Mouse (Mus musculus) kidney, adult 8-10 months (tissue): ENCODE results near the gene Gas1.

ENCODE experiments used
- DNase-seq, 2 experiments: peaks; one replicate each; pipeline ENCODE4 v3.0.0; 2022

The Gas1 gene

GRCm38 (mm10) chr13:60172366-60173017, 4.7 kb downstream of the Gas1 start:
- DNase-seq, result peak in 1 of 2 experiments; percentile 13

- no peak for DNase-seq
Observed at GRCm38 (mm10) chr13:60171781-60172180, 5.4 kb downstream of the Gas1 start.

DNA sequence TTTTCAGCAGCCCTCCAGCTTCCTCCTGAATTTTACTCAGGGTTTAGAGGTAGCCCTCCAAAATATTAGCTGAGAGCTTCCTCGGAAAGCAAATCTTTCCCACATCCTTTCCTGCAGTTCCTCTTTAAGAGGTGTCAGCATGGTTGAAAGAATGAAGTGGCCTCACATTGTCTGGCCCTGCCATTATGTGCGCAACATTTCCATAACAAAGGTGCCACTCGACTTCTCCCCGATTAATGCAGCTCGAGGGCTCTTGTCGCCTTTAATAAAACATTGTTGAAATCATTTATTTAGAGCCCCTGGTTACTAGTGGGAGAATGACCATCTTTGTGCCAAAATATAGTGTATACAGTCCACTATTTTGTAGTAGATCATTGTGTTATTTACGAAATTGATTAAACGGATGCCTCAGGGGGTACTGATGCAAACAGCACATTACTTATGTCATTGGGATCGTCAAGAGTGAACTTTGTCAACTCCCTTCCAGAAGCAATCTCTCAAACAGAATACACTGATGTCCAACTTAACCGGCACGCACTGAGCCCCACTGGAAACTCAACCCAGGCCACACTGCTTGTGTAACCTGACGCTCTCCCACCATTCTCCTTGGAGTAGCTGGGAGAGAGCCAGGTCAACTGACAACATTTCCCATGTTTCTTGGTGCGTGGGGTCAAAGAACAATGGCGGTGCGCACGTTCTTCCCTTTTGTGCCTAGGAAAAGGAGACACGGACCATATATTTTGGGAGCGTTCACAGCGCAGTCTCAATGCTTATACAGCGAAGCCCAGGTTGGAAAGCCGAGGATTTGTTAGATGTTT, 6.1 kb downstream of the Gas1 start:
- DNase-seq, result no peak

DNA sequence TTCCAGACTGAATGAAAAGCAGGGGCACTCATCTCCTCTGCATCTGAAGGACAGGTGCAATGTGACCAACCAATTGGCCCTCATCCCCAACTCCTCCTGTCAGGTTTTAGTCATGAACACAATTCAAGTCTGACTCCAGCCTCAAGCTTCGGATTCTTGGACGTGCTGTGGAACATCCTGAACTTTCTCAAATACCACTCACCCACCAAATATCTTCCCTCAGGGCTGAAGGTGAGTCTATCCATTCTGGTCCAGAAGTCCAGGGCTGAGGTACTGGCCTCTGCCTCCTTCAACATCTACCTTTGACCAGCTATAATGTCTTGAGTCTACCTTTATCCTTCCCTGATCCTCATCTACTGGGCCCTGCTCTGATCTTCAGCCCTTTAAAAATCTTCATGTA, 8.1 kb downstream of the Gas1 start:
- DNase-seq, result no peak

DNA sequence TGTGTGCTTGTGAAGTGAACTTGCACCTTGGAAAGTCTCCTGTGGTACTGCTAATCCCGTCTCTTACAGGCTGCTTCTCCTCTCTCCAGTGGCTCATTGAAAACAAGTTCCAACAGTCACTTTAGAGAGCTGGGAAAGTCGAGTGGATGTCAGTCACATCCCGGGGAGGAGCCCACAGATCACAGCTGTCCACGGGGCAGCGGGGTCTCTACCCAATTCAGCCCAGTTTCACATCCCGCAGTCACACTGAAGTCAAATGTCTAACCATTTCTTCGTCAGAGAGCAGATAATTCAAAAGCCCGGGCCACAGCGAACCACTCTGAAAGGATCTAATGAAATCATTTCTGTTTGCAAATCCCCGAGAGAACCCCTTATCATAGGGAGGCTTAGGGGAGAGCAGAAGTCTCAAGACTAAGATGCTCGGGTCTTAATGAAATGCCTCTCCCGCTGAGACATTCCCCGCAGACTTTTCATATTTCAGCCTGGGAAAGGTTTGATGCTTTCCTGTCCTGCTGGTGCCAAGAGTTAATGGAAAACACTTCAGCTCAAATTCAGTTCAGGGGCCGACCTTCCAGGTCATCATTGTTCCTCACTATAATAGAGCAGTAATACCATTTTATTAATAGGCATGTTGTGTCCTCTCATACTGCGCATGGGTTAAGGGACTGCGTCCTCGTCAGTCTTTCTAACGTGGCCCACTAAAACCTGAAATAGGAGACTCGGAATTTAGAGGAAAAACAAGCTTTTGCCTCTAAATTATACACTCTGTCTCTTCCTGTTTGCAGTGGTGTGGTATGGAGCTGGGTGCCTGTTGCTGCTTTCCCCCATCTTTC, 20.7 kb downstream of the Gas1 start:
- no peak for DNase-seq

DNA sequence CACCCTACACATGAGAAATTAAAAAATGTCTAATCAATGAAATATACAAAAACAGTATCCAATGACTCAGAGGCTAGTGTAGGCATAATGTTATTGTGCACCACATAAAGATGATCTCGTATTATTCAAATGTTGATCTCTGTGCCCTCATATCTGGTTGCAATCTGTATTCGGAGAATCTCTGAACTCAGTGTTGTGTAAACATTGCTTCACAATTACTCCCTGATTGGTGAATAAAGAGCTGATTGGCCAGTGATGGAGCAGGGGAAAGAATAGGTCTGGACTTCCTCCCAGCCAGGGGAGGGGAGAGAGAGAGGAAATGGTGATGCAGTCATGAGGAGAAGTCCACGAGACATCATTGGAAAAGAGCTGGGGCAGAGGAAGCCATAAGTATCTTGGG, 23.0 kb downstream of the Gas1 start:
- DNase-seq, result no peak

GRCm38 (mm10) chr13:60148235-60148634, 28.9 kb downstream of the Gas1 start:
- no peak for DNase-seq

GRCm38 (mm10) chr13:60147857-60148181, 29.3 kb downstream of the Gas1 start:
- no peak for DNase-seq

DNA sequence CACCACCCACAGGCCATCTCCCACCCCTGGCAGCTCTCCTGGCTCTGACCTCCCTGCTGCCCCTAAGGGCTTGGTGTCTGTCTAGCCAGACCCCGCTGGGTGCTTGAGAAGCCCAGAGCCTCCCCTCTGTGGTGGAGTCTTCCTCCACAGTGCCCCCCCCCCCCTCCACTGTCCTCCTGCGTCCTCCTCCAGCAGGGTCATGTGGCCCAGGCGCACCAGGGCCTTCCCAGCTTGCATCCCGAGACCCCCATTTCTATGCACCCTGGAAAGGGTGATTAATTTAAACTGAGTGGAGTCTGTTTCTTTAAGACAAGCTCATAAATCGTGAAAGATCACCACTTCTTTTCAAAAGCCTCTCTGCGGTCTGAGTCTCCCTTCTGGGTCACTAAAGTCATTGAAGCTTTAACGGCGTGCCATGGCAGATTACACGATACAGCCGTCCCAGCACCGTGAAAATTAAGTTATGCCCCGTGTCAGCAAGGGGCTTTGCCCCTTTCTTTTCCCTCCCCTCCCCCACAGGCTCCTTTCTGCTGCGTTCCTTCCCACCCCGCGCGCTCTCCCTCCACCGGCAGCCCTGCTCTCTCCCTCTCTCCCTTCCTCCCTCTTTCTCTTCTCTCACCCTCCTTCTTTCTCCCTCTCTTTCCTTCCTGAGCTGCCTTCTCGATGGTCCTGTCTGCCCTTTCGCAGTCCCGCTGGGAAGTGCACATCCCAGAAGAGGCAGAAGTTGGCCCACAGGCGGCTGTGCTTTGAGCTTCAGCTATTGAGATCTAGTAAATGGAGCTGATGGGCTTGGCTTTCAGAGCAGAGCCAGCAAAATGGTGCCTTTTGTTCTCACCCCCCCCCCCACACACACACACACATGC, 29.9 kb downstream of the Gas1 start:
- DNase-seq, result no peak

DNA sequence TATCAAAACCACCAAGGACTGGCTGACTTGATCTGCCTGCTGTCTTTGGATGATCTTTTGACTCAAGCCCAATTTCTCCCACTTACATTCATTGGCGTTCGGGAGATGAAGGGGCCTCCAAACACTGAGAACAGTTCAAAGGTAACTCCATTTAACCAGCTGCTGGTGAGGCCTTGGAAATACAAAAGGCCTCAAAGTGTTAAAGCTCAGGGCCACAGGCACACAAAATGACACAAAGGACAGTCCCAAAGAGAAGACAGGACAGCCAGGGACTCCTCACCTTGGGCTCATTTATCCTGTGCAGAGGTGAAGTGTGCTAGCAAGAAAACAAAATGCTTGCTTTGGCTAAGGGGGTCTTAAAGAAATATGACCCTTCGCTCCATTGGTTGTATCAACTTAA, 30.9 kb downstream of the Gas1 start:
- DNase-seq, result no peak

- no peak for DNase-seq
Observed at GRCm38 (mm10) chr13:60136962-60137361, 40.2 kb downstream of the Gas1 start.

- DNase-seq, result no peak
Observed at GRCm38 (mm10) chr13:60134439-60134799, 42.7 kb downstream of the Gas1 start.

GRCm38 (mm10) chr13:60133716-60134438, 43.3 kb downstream of the Gas1 start:
- DNase-seq, result no peak

DNA sequence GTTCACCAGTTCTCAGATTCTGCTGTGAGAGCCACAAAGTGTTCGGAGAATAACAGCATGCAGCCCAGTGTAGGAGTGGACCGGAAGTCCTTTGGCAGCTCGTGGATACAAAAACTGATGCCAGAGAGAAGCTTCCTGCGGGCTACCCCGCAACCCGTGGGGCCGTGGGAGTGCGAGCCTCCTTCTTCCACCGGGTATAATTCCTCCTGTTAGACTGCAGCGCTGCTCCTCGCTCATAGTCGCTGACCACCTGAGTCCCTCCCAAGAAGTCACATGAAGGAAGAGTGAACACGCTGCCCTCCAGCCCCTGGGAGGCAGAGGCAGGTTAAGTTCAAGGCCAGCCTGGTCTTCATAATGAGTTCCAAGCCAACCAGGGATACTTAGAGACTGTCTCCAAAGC, 45.4 kb downstream of the Gas1 start:
- DNase-seq, result no peak

DNA sequence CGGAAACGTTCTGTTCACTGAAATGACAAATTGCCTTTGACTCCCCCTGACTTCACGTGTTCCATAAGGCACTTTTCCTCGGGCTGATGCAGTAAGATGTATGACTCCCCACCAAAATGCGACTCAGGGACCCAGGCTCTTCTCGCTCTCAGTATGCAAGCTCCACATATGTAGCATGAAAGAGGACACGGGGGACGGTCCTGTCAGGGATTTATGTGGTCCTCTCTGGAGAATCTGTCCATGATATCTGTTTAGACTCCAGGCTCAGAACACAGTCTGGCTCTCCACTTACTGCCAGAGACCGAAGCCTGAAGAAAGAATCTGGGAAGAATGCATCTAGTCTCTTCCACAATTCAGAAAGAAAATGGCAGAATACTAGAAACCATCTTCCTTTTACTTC, 47.6 kb downstream of the Gas1 start:
- no peak for DNase-seq

GRCm38 (mm10) chr13:60126338-60126737, 50.8 kb downstream of the Gas1 start:
- DNase-seq, result no peak

GRCm38 (mm10) chr13:60125501-60126305, 51.5 kb downstream of the Gas1 start:
- DNase-seq, result no peak

GRCm38 (mm10) chr13:60125020-60125419, 52.1 kb downstream of the Gas1 start:
- no peak for DNase-seq

DNA sequence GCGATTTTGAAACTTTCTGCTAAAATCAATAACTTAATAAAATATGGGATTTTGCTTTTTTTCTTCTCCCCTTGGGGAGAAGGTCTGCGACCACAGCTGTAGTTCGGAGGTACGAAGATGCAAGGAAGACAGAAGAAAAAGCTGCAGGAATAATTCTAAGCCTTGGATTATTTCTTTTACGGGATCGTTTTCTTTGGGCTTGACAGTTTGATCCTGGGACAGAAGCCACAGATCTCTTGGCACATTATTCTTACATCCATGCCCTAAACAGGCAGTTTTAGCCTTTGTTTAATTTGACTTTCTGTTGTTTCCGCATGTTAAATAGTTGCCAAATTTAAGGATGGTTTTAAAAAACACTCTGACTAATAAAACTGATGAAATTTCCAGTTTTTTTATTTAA, 52.7 kb downstream of the Gas1 start:
- no peak for DNase-seq
